Mouse (Mus musculus) megakaryocyte, embryonic 14.5 days (primary cell): ENCODE data around the gene Gm9747.

ENCODE experiments used
- FLI1 ChIP-seq: IDR thresholded peaks from 2 replicates; pipeline ENCODE4 v1.6.1; 2012; ENCODE audit warnings: low read length, inconsistent platforms, mixed read lengths
- GATA1 ChIP-seq: IDR thresholded peaks from 3 replicates; pipeline ENCODE4 v1.6.1; 2012; ENCODE audit warnings: mixed read lengths, low read length, inconsistent platforms, borderline replicate concordance

DNA sequence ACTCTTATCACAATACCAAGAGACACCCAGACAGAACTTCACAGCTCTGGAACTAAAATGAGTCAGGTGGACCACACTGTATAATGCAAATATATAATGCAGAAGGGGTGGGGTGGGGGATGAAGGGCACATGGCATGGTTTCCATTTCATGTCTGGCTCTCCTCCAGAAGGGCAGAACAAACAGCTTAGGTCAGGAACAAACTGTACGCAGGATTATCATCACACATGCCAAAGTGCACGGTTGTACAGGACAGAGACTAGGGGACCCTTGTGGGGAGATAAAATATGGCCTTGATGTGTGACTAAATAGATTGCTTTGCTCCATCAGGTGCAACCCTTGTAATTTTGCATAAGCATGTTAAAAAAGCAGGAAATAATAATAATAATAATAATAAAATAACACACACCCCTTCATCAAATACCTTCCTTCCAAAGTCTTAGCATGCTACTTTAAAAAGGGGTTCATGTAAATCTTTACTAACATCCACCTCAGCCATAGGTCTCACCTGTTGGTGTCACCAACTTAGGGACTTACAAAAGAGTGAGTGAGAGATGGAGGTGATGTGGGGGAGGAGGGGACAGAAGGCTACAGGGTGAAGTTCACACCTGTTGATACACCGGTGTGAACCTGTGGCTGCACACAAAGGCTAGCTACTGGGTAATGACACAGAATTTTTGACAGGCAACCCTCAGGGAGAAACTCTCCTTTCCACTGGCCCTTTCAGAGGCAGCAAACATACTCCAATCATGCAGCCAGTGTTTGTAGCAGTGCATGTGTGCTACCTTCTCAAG is 6.7 kb downstream of the Gm9747 start:
- TF ChIP-seq GATA1 (no peak), FLI1 (no peak)
